Mouse (Mus musculus) gastrocnemius, postnatal 25 days (tissue): ENCODE results near the gene Map1lc3b. TPM values are rescaled to one million over a fixed set of nuclear protein-coding genes. Genes with fewer than 3 reads are reported as not detected.

Experiments used
- DNase-seq: peaks from one replicate; pipeline ENCODE4 v3.0.0; 2022
- long read RNA-seq, 2 experiments: library from polyadenylated mRNA; stranded (forward); transcript quantifications; one replicate each; pipeline ENCODE4 v2.0.0; 2021
- total RNA-seq, 2 experiments: library from RNA; stranded (reverse); gene quantifications; 1 replicate in 1 of 2; 2 replicates in 1 of 2; pipeline ENCODE4 v1.2.3; 2021

Map1lc3b gene
- total RNA-seq, result 100 to 1,000 TPM; 124 to 134 TPM
- long read RNA-seq, experiment 1, transcript Map1lc3b-201 (4 exons, 2,532 nt), result major isoform, 446 of 481 reads
- long read RNA-seq, experiment 1, transcript Map1lc3b-205 (4 exons, 766 nt), result minor isoform, 14 of 481 reads
- long read RNA-seq, experiment 1, partial matches to known transcripts, result 10 of 481 reads
- long read RNA-seq, experiment 1, other reads (novel, unspliced or antisense), result 11 of 481 reads
- long read RNA-seq, experiment 2, transcript Map1lc3b-201 (4 exons, 2,532 nt), result major isoform, 548 of 575 reads
- long read RNA-seq, experiment 2, transcript Map1lc3b-205 (4 exons, 766 nt), result minor isoform, 7 of 575 reads
- long read RNA-seq, experiment 2, partial matches to known transcripts, result 8 of 575 reads
- long read RNA-seq, experiment 2, other reads (novel, unspliced or antisense), result 12 of 575 reads

GRCm38 (mm10) chr8:121590203-121591177 is at the start of gene Map1lc3b:
Map1lc3b (plus strand) TSS chr8:121590361.
- peak; percentile 93 for DNase-seq

DNA sequence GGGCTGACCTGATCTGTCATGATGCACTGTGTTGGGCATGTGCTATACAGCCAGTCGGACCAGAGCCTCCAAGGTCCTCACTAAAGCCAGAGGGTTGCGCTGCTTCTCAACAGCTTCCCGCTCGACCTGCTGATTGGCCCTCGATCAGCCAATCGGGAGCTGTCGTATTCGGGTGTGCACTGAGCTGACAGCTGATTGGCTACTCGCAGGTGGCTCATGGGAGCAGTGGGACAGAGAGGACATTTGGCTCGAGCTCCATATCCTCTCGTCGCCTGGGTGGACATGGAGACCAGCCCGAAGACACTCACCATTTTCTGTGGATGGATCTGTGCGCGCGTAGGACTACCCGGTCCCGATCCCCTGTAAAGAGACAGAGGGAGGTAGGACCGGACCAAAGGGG is 48.3 kb upstream of the Map1lc3b start:
- DNase-seq, result no peak

GRCm38 (mm10) chr8:121542901-121543300 is 47.3 kb upstream of the Map1lc3b start:
- no peak for DNase-seq

GRCm38 (mm10) chr8:121544276-121544785 is 45.8 kb upstream of the Map1lc3b start, which contains the start of gene 1700018B08Rik:
1700018B08Rik (minus strand) TSS chr8:121544320.
- no peak for DNase-seq

DNA sequence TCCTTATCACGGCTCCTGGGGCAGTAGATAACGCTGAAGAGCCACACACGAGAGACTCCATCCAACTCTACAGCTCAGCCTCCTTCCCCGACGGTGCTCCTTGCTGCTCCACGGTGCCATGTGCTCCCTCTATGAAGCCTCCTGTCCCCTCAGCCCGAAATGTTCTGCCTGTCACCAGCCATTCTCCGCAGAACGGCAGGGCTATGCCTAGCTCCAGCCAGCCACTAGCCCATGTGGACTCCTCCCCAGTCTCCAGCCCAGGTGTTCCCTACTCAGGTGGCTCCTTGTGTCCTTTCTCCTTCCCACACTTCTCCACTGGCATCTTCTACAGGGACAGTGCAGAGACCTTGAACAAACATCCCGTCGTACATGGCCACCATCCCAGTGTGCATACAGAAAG is 45.2 kb upstream of the Map1lc3b start:
- no peak for DNase-seq

DNA sequence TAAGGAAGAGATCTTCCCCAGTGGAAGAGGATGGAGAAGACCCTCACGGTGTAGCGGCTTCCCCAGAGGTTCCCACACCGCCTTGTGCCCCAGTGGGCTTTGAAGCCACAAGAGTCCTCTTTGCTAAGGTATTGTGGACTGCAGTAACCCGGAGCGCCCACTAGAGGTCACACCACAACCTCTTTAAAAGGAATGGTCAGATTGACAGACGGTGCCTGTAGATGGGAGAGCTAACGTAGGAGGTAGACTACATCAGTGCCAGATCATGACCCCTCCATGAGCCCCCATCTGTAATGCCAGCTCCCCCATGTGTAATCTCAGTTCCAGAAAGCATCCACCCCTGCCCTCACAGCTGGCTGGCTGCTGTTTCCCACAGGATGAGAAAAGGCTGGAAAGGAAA is 43.0 kb upstream of the Map1lc3b start:
- DNase-seq, result peak; percentile 61

- DNase-seq, result no peak
Observed at GRCm38 (mm10) chr8:121550056-121550455, 40.1 kb upstream of the Map1lc3b start.

DNA sequence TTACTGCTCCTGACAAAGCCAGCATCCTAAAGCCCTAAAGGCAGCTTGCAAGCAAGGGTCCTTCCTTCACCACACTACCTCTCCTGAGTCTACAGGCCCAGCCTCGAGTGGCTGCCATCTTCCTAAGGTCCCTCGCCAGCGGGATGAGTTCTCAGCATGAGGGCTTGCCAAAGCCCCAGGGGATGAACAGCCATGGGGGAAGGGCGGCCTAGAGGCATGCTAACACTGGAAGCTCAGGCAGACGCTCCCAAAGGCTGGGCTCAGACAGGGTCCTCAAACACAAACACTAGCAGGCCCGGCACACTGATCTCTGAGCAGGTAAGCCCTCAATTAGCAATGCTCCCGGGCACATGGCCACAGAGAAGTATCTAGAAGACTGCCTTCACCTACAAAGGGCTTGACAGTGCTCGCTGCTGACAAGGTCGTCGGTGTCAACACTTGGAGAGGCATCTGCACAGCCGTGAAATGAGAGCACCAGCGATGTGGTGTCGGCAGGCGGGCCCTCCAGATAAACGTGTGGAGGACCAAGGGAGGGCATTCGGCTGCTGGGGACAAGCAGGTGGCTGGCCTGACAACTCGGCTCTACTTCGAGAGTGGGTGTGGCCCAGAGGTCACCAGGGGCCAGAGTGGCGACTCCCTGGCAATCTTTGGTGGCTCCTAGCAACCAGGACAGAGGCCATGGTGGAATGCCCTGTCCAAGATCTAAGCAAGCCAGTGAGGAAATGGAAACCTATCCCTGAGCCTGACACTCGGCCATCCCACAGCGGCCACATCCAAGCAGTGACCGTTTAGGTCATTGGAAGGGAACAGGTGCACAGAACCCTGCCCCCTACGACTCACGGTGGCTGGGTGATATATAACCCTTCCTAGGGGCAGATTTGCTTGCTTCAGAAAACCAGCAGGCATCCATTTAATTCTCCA is 38.8 kb upstream of the Map1lc3b start:
- peak; percentile 87 for DNase-seq

DNA sequence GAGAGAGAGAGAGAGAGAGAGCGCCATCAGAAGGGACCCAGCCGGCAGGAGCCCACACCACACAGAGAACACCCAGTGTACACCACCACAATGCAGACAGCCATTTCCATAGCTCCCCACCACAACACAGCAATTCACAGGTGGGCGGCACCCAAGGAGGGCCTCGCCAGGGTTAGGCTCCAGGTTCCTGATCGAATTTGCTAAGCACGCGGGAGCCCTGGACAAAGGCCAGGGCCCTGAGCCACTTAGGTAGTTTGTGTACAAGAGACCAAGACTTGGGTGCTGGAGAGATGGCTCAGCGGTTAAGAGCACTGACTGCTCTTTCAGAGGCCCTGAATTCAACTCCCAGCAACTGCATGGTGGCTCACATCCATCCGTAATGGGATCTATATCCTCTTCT is 37.7 kb upstream of the Map1lc3b start:
- DNase-seq, result no peak

DNA sequence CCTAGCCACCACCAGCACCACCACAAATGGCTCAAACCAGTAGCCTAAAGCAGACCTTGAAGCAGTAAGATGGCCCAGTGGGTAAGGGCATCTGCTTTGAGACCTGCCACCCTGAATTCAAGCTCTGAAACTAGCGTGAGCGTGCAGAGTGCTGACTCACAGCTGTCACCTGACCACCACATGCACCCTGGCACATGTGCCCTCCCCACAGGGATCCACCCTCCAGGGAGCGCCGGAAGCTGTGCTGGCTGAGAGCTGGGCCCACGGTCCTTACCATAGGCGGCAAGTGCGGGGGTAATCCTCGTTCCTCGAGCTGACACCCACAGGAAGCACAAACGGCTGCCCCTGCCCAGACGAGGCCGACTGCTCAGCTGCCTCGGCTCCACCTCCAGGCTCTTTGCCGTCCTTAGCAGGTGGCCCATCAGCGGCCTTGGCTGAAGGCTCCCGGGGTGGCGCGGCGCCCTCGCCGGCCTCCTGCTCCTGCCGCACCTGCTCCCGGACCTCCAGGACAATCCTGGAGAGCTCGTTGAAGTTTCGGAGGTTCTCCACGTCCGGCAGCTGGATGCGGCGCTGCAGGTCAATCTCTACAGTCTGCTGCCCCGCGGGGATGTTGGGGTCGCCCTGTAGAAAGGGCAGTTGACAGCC is 36.2 kb upstream of the Map1lc3b start:
- DNase-seq, result peak; percentile 48

- DNase-seq, result no peak
Observed at GRCm38 (mm10) chr8:121557746-121558145, 32.4 kb upstream of the Map1lc3b start.

- DNase-seq, result no peak
Observed at GRCm38 (mm10) chr8:121558538-121558937, 31.6 kb upstream of the Map1lc3b start.

- DNase-seq, result no peak
Observed at GRCm38 (mm10) chr8:121559801-121560200, 30.4 kb upstream of the Map1lc3b start.

DNA sequence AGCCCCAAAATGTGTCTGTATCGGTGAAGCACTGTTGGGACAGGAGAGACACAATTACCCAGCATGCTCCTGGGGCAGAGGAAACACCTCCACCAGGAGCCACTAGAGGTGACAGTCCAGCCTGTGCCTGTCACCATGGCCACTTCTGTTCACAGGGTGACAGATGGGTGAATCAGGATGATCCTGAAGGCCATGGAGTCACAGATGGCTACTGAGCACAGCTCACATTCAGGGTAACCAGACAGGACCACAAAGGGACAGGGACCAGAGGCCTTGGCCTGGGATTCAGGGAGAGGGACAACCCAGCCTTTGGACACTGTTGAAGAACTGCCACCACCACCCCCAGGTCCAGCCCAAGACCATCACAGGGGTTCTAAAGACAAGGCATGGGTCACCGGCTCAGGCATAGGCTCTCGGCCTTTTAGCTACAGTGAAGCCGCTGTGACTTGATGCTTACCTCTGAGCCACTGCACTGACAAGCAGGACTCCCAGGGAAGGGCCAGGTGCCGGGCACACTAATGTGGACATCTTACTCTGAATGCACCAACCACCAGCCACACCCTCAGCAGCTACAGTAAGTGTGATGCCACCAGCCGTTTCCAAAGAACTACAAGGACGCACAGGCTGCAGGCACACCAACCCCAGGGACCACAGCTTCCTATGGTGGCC is 29.6 kb upstream of the Map1lc3b start:
- no peak for DNase-seq

DNA sequence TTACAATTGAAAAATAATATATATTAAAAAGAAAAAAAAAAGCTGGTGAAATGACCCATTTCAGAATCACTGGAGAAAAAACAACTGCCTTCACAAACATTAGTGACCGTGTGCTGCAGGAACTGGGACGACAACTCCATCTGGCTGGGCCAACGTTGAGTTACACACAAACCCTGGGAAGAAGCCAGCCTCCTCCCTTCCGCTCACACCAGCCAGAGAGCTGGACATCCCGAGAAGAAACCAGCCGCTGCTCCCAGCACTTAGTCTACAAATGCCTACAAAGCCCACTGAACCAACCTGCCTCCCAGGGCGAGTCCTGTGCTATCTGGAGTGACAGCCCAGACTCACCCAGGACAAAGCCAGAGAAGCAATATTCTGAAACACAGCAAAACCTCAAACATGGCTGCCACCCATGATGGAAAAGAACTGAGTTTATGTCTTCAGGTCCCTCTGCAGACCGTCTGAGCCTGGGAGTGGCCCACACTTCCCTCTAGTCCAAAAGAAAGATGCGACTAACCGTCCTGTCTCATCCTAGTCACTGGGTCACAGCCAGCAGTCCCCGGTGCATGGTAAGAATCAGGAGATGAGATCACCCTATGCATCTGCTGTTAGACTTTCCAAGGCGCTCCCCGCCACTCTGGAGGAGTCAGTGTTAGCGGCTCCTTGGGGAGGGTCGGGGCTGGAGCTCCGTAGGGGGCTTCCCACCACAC is 28.4 kb upstream of the Map1lc3b start:
- peak; percentile 67 for DNase-seq

DNA sequence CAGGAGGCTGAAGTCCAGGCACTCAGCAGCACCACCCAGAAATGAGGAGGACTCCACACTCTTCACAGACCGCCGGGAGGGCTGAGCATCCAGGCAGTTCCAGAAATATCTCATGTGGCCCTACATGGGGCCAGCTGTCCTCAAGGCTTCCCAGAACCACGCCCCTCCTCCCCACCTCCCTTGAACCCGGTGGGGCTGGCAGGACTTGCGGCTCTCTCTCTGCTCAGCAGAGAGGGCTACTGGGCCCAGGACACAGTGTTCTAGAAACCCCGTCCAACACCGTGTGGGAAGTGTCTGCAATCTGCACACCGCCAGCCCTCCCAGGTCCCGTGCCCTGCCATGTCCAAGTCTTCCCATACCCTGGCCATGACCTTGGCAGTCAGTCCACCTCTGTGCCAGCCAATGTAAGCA is 27.2 kb upstream of the Map1lc3b start:
- peak; percentile 95 for DNase-seq

DNA sequence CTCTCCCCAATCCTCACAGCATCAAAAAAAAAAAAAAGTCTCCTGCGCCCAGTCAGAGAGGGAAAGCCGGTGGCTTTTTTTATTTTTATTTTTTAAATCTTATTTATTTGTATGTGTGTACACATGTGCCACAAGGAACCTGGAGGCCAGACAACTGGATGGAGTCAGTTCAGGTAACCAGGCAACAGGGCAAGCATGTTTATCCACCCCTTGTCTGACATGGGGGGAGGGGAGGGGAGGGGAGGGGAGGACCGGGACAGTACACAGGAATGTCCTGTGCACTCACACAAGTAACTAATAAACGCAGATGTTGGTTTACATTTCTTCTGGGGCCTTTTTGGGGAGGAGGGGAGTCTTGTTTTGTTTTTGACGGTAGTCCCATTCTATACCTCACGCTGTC is 26.5 kb upstream of the Map1lc3b start:
- no peak for DNase-seq

DNA sequence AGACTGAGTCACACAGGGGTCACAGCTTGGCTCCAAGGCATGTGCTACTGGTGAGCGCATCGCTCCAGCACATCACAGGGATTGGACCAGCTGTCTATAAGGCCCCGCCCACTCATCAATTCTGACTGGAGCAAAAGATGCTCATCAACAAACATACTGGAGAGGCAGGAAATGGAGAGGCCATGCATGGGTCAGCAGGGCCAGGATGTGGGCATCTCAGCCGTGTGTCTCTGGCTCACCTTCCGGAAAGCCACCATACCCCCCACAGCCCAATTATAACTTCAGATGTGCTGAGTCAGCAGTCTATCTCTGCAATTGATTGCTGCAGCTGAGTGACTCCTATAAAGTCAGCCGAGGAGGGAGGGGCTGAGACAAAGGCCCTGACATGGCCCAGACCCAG is 21.8 kb upstream of the Map1lc3b start:
- DNase-seq, result no peak

GRCm38 (mm10) chr8:121570335-121570734 is 19.8 kb upstream of the Map1lc3b start:
- peak; percentile 64 for DNase-seq

DNA sequence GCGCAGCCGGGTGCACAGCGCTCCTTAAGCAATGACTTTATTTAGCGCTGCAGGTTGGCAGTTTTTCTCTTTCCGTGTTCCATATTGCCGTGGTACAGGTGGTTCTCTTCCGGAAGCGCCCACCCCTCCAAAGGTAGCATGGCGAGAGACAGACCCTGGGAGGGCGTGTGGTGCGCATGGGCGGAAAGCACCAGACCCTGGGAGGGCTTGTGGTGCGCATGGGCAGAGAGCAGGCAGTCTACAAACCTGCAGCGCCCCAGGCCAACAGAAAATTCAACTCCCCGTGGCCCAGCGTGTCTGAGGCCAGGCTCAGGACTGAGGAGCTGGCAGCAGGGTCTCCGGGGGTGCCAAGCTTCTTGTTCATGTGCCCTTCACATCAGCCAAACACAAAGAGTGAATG is 19.4 kb upstream of the Map1lc3b start:
- no peak for DNase-seq
